Mouse (Mus musculus): ENCODE results near the gene Ccdc62. TPM values are rescaled to one million over a fixed set of nuclear protein-coding genes. Genes with fewer than 3 reads are reported as not detected.

The Ccdc62 gene
- polyA plus RNA-seq, 1 experiment from 2014 or later = 3.7 TPM

GRCm38 (mm10) chr5:123972453-123972852 is 42.0 kb downstream of the Ccdc62 start:
- H3K27ac ChIP-seq (replicated peaks) = no peak overlapping the region
- 52% methylated on average over 6 of the region's 6 CpGs for WGBS
- H3K4me1 ChIP-seq (replicated peaks) = peaks cover 20% of the 10 kb centered on the region
- no peak overlapping the region for H3K9ac ChIP-seq
- no peaks in the 10 kb centered on the region for H3K9me3 ChIP-seq
- ATAC-seq (ENCODE audit: low FRiP score, low read depth) = no peak
- H3K4me3 ChIP-seq = no peak overlapping the region
- no peaks in the 10 kb centered on the region for H3K36me3 ChIP-seq
- H3K4me2 ChIP-seq = no peak overlapping the region
- H3K27me3 ChIP-seq = no peaks in the 10 kb centered on the region; the same call in 1 of the 2 replicates

GRCm38 (mm10) chr5:123973299-123974178 is 43.1 kb downstream of the Ccdc62 start, which contains the start of gene Hip1r:
Gene Hip1r, plus strand, starts transcription at chr5:123973628.
- H3K27ac ChIP-seq (replicated peaks) = peak within 1 kb of the TSS; percentile 67
- WGBS = 2% methylated on average over 84 of the region's 106 CpGs

GRCm38 (mm10) chr5:123974179-123974485 is 43.7 kb downstream of the Ccdc62 start:
- peak overlapping the region; percentile 77 for H3K4me3 ChIP-seq
- peak overlapping the region; percentile 89 for H3K4me2 ChIP-seq
- H3K27ac ChIP-seq (replicated peaks) = peak overlapping the region; percentile 67
- ATAC-seq (ENCODE audit: low FRiP score, low read depth) = peak; percentile 36; the same call in 1 of the 2 replicates
- peak overlapping the region; percentile 82 for H3K9ac ChIP-seq
- H3K4me1 ChIP-seq (replicated peaks) = peaks cover 20% of the 10 kb centered on the region
- H3K27me3 ChIP-seq = no peaks in the 10 kb centered on the region; the same call in 1 of the 2 replicates
- no peaks in the 10 kb centered on the region for H3K36me3 ChIP-seq
- H3K9me3 ChIP-seq = no peaks in the 10 kb centered on the region
- 1% methylated on average over 14 of the region's 14 CpGs for WGBS

More at GRCm38 (mm10) chr5:123973299-123974178, 43.1 kb downstream of the Ccdc62 start, which contains the start of gene Hip1r:
- ATAC-seq (ENCODE audit: low FRiP score, low read depth) = peak; percentile 80
- Histone ChIP-seq H3K4me2 (peak within 1 kb of the TSS; percentile 89), H3K4me1 (replicated peaks) (peaks cover 20% of the 10 kb centered on the region), H3K4me3 (peak within 1 kb of the TSS; percentile 77), H3K27me3 (no peaks in the 10 kb centered on the region; the same call in 1 of the 2 replicates), H3K9ac (peak within 1 kb of the TSS; percentile 82), H3K36me3 (no peaks in the 10 kb centered on the region), H3K9me3 (no peaks in the 10 kb centered on the region)

- WGBS = 16% methylated on average over 11 of the region's 11 CpGs
- Histone ChIP-seq H3K4me2 (peak overlapping the region; percentile 89), H3K9ac (no peak overlapping the region), H3K4me1 (replicated peaks) (peaks cover 20% of the 10 kb centered on the region), H3K27me3 (no peaks in the 10 kb centered on the region; the same call in 1 of the 2 replicates), H3K36me3 (no peaks in the 10 kb centered on the region), H3K27ac (replicated peaks) (no peak overlapping the region), H3K9me3 (no peaks in the 10 kb centered on the region), H3K4me3 (peak overlapping the region; percentile 77)
- ATAC-seq (ENCODE audit: low FRiP score, low read depth) = no peak
These were observed 44.2 kb downstream of the Ccdc62 start for GRCm38 (mm10) chr5:123974616-123975111.

GRCm38 (mm10) chr5:123975668-123976180 is 45.2 kb downstream of the Ccdc62 start:
- WGBS = 68% methylated on average over 6 of the region's 6 CpGs
- no peak for ATAC-seq (ENCODE audit: low FRiP score, low read depth)
- Histone ChIP-seq H3K27ac (replicated peaks) (no peak overlapping the region), H3K4me1 (replicated peaks) (peaks cover 24% of the 10 kb centered on the region), H3K36me3 (no peaks in the 10 kb centered on the region), H3K9ac (no peak overlapping the region), H3K9me3 (no peaks in the 10 kb centered on the region), H3K4me3 (no peak overlapping the region), H3K4me2 (peak overlapping the region; percentile 89), H3K27me3 (no peaks in the 10 kb centered on the region; the same call in 1 of the 2 replicates)

- Histone ChIP-seq H3K4me3 (no peak overlapping the region), H3K9ac (no peak overlapping the region), H3K36me3 (no peaks in the 10 kb centered on the region), H3K4me1 (replicated peaks) (peaks cover 24% of the 10 kb centered on the region), H3K27me3 (no peaks in the 10 kb centered on the region; the same call in 1 of the 2 replicates), H3K27ac (replicated peaks) (no peak overlapping the region), H3K9me3 (no peaks in the 10 kb centered on the region), H3K4me2 (no peak overlapping the region)
- ATAC-seq (ENCODE audit: low FRiP score, low read depth) = no peak
- WGBS = 55% methylated on average over 3 of the region's 3 CpGs
These were observed 46.8 kb downstream of the Ccdc62 start for GRCm38 (mm10) chr5:123977231-123977630.

GRCm38 (mm10) chr5:123978131-123978530 is 47.7 kb downstream of the Ccdc62 start:
- Histone ChIP-seq H3K9me3 (no peaks in the 10 kb centered on the region), H3K4me3 (no peak overlapping the region), H3K27ac (replicated peaks) (no peak overlapping the region), H3K27me3 (no peaks in the 10 kb centered on the region; the same call in 1 of the 2 replicates), H3K4me2 (no peak overlapping the region), H3K9ac (no peak overlapping the region), H3K4me1 (replicated peaks) (peaks cover 24% of the 10 kb centered on the region), H3K36me3 (no peaks in the 10 kb centered on the region)
- no peak for ATAC-seq (ENCODE audit: low FRiP score, low read depth)
- 68% methylated on average over 5 of the region's 5 CpGs for WGBS

GRCm38 (mm10) chr5:123979221-123979979 is 48.9 kb downstream of the Ccdc62 start:
- no peak overlapping the region for H3K27ac ChIP-seq (replicated peaks)
- H3K4me2 ChIP-seq = no peak overlapping the region
- H3K4me3 ChIP-seq = no peak overlapping the region
- H3K4me1 ChIP-seq (replicated peaks) = peaks cover 24% of the 10 kb centered on the region
- no peaks in the 10 kb centered on the region for H3K9me3 ChIP-seq
- no peak for ATAC-seq (ENCODE audit: low FRiP score, low read depth)
- WGBS = 63% methylated on average over 18 of the region's 18 CpGs
- no peaks in the 10 kb centered on the region; the same call in 1 of the 2 replicates for H3K27me3 ChIP-seq
- H3K9ac ChIP-seq = no peak overlapping the region
- H3K36me3 ChIP-seq = no peaks in the 10 kb centered on the region

- Histone ChIP-seq H3K4me3 (no peak overlapping the region), H3K4me2 (no peak overlapping the region), H3K27ac (replicated peaks) (no peak overlapping the region), H3K4me1 (replicated peaks) (peaks cover 19% of the 10 kb centered on the region), H3K9ac (no peak overlapping the region), H3K9me3 (no peaks in the 10 kb centered on the region), H3K27me3 (no peaks in the 10 kb centered on the region; the same call in 1 of the 2 replicates), H3K36me3 (no peaks in the 10 kb centered on the region)
- WGBS = 69% methylated on average over 4 of the region's 4 CpGs
- ATAC-seq (ENCODE audit: low FRiP score, low read depth) = no peak
These were observed 49.5 kb downstream of the Ccdc62 start for GRCm38 (mm10) chr5:123979980-123980369.

- Histone ChIP-seq H3K27ac (replicated peaks) (no peak overlapping the region), H3K9me3 (no peaks in the 10 kb centered on the region), H3K27me3 (no peaks in the 10 kb centered on the region; the same call in 1 of the 2 replicates), H3K9ac (no peak overlapping the region), H3K36me3 (no peaks in the 10 kb centered on the region), H3K4me2 (no peak overlapping the region), H3K4me1 (replicated peaks) (peaks cover 12% of the 10 kb centered on the region), H3K4me3 (no peak overlapping the region)
- WGBS = 81% methylated on average over 9 of the region's 9 CpGs
- ATAC-seq (ENCODE audit: low FRiP score, low read depth) = no peak
These were observed 50.2 kb downstream of the Ccdc62 start for GRCm38 (mm10) chr5:123980521-123981249.

GRCm38 (mm10) chr5:123981250-123981554 is 50.7 kb downstream of the Ccdc62 start:
- H3K27ac ChIP-seq (replicated peaks) = no peak overlapping the region
- no peak overlapping the region for H3K4me2 ChIP-seq
- H3K27me3 ChIP-seq = no peaks in the 10 kb centered on the region
- no peaks in the 10 kb centered on the region for H3K9me3 ChIP-seq
- 77% methylated on average over 6 of the region's 6 CpGs for WGBS
- H3K4me3 ChIP-seq = no peak overlapping the region
- H3K36me3 ChIP-seq = no peaks in the 10 kb centered on the region
- H3K4me1 ChIP-seq (replicated peaks) = 0 out of 2 replicates have a peak, but pooled peaks cover 7% of the 10 kb centered on the region
- no peak overlapping the region for H3K9ac ChIP-seq
- no peak for ATAC-seq (ENCODE audit: low FRiP score, low read depth)

All from hindbrain, embryonic 15.5 days (tissue).